Mouse (Mus musculus) stomach, embryonic 16.5 days (tissue): ENCODE results near the gene Cldn3. TPM values are rescaled to one million over a fixed set of nuclear protein-coding genes. Genes with fewer than 3 reads are reported as not detected.
A peak's percentile ranks its signal among the peaks of the same experiment; 100 is the strongest.

Experiments
- ATAC-seq: fragments of 200-750 bp; cut with Nextera tagmentation; 2 replicates; pipeline ENCODE4 v1.8.0; 2017; ENCODE audit warnings: moderate number of reproducible peaks, moderate TSS enrichment; ENCODE audit not compliant: insufficient read depth, low FRiP score
- H3K27ac ChIP-seq: fragments of 300-500 bp; sonication (generic); 2 replicates; pipeline ENCODE4 v1.5.1; 2014; ENCODE audit warnings: low read length
- H3K27me3 ChIP-seq: fragments of 300-500 bp; sonication (generic); 2 replicates; pipeline ENCODE4 v1.6.1; 2014; ENCODE audit warnings: low read length, control low read depth, mixed read lengths; ENCODE audit not compliant: control insufficient read depth, insufficient read depth
- H3K36me3 ChIP-seq: fragments of 300-500 bp; sonication (generic); 2 replicates; pipeline ENCODE4 v1.6.1; 2014; ENCODE audit warnings: low read length; ENCODE audit not compliant: control insufficient read depth, insufficient read depth
- H3K4me1 ChIP-seq: fragments of 300-500 bp; sonication (generic); 2 replicates; pipeline ENCODE4 v1.6.1; 2014; ENCODE audit warnings: low read length, control low read depth, mixed read lengths; ENCODE audit not compliant: control insufficient read depth, insufficient read depth
- H3K4me2 ChIP-seq: fragments of 300-500 bp; sonication (generic); 2 replicates; pipeline ENCODE4 v1.6.1; 2014; ENCODE audit warnings: low read depth, low read length, mixed read lengths
- H3K4me3 ChIP-seq: fragments of 300-500 bp; sonication (generic); replicated peaks from 2 replicates; pipeline ENCODE4 v1.5.1; 2014; ENCODE audit warnings: mild to moderate bottlenecking, low read length
- H3K9ac ChIP-seq: fragments of 300-500 bp; sonication (generic); 2 replicates; pipeline ENCODE4 v1.6.1; 2014; ENCODE audit warnings: low read length
- H3K9me3 ChIP-seq: fragments of 300-500 bp; sonication (generic); replicated peaks from 2 replicates; pipeline ENCODE4 v1.6.1; 2016; ENCODE audit warnings: low read length, control low read depth; ENCODE audit not compliant: control insufficient read depth
- WGBS: fragments of 180-500 bp; shearing (Covaris S2); extraction: QIAGEN DNeasy Blood & Tissue Kit; methylation state at CpG from one replicate; pipeline ENCODE4 v1.1.7; 2014; 5-methylcytosine and 5-hydroxymethylcytosine counted together
- polyA plus RNA-seq: library from polyadenylated mRNA; unstranded; fragments of >200 nt; fragmentation: Nextera tagmentation; extraction: Ambion mirVana; gene quantifications from 2 replicates; pipeline ENCODE4 v1.2.1, GENCODE M21; 2015

Gene Cldn3
- polyA plus RNA-seq, 1 experiment from 2014 or later = 89.2 TPM

DNA sequence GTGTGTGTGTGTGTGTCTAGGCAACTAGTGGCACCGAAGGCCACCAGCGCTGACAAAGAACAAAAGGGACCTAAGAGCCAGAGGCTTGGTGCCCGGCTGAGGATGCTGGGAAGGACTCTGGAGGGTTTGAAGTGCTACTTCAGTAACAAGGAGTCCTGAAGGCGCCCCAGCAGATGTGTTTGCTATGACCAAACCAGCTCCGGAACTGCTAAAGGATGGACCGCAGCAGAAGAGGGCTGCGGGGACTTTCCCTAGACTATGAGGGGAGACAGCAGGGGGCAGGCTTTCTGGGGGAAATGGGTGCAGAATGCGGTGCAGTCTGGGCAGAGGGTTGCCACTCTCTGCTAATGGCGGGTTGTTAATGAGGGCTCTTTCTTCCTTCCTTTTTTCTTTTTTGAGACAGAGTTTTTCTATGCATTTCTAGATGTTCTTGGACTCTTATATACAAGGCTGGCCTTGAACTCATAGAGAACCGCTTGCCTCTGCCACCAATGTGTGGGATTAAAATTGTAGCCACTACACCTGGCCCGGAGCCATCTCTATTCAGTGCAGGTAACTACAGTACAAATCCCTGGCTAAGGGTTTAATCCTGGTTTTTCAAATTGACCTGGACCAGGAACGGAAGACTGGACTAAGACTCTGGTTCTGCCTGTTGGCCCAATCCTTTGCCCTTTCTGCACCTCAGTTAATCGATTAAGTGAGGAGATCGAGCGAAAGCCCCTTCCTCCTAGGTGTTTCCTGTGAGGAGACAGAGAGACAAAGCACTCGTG, 22.0 kb downstream of the Cldn3 start:
- no peaks in the 10 kb centered on the region for H3K9me3 ChIP-seq
- H3K9ac ChIP-seq = peak overlapping the region; percentile 73
- H3K36me3 ChIP-seq = 0 out of 2 replicates have a peak, but pooled peaks cover 3% of the 10 kb centered on the region
- peaks cover 32% of the 10 kb centered on the region for H3K4me1 ChIP-seq
- H3K27me3 ChIP-seq = no peaks in the 10 kb centered on the region
- peak overlapping the region; percentile 80 for H3K4me3 ChIP-seq
- H3K4me2 ChIP-seq = peak overlapping the region; percentile 61
- ATAC-seq = no peak
- 25% methylated on average over 16 of the region's 16 CpGs for WGBS
- peak overlapping the region; percentile 93 for H3K27ac ChIP-seq

- Histone ChIP-seq H3K9me3 (no peaks in the 10 kb centered on the region), H3K27ac (peak within 1 kb of the TSS; percentile 99), H3K4me3 (peak within 1 kb of the TSS; percentile 80), H3K4me1 (peaks cover 33% of the 10 kb centered on the region), H3K9ac (peak within 1 kb of the TSS; percentile 83), H3K27me3 (no peaks in the 10 kb centered on the region), H3K4me2 (peak within 1 kb of the TSS; percentile 67), H3K36me3 (0 out of 2 replicates have a peak, but pooled peaks cover 3% of the 10 kb centered on the region)
- under 1% methylated on average over 52 of the region's 52 CpGs for WGBS
- peak; percentile 90 for ATAC-seq
Observed at GRCm38 (mm10) chr5:135008671-135009589, 22.9 kb downstream of the Cldn3 start, which contains the start of gene Abhd11. Gene Abhd11, plus strand, starts transcription at chr5:135009152.

DNA sequence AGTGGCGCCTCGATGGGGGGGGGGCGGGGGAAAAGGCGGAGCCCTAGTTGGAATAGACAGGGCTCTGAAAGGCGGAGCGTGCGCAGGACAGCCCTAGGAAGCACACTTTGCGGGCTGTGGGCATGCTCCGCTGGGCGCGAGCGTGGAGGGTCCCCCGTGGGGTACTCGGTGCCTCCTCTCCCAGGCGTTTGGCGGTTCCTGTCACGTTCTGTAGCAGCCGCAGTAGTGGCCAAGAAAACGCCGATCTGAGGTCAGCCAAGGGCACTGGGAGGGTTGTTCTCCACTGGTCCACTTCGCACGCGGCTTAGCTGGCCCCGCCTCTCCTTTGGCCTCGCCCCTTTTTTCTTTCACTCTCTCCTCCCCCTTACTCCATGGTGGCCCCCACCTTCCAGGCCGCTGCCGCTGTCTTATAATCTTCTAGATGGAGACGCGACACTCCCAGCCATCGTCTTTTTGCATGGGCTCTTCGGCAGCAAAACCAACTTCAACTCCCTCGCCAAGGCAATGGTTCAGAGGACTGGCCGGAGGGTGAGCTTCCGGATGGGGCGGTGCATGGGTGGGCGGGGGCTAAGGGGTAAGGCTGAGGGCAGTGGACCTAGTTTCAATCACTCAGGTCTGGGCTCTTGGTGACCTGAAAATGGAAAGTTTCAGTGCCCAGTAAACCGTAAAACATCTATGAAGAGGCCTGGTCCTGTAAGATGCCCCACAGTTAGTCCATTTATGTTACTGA, 23.7 kb downstream of the Cldn3 start:
- Histone ChIP-seq H3K4me2 (peak overlapping the region; percentile 67), H3K36me3 (0 out of 2 replicates have a peak, but pooled peaks cover 3% of the 10 kb centered on the region), H3K4me1 (peaks cover 33% of the 10 kb centered on the region), H3K4me3 (peak overlapping the region; percentile 80), H3K9me3 (no peaks in the 10 kb centered on the region), H3K27me3 (no peaks in the 10 kb centered on the region), H3K9ac (peak overlapping the region; percentile 83), H3K27ac (peak overlapping the region; percentile 99)
- WGBS = under 1% methylated on average over 37 of the region's 37 CpGs
- ATAC-seq = peak; percentile 75

GRCm38 (mm10) chr5:135010320-135010709, 24.3 kb downstream of the Cldn3 start:
- Histone ChIP-seq H3K4me1 (peaks cover 33% of the 10 kb centered on the region), H3K27me3 (no peaks in the 10 kb centered on the region), H3K27ac (peak overlapping the region; percentile 99), H3K9ac (peak overlapping the region; percentile 83), H3K4me3 (peak overlapping the region; percentile 80), H3K36me3 (0 out of 2 replicates have a peak, but pooled peaks cover 3% of the 10 kb centered on the region), H3K9me3 (no peaks in the 10 kb centered on the region), H3K4me2 (peak overlapping the region; percentile 67)
- ATAC-seq = no peak
- WGBS = 40% methylated on average over 7 of the region's 7 CpGs

GRCm38 (mm10) chr5:135010841-135011743, 25.1 kb downstream of the Cldn3 start:
- Histone ChIP-seq H3K4me1 (peaks cover 35% of the 10 kb centered on the region), H3K27me3 (no peaks in the 10 kb centered on the region), H3K9me3 (no peaks in the 10 kb centered on the region), H3K4me2 (peak overlapping the region; percentile 67; the same call in 1 of the 2 replicates), H3K4me3 (no peak overlapping the region), H3K9ac (peak overlapping the region; percentile 83; the same call in 1 of the 2 replicates), H3K27ac (no peak overlapping the region), H3K36me3 (0 out of 2 replicates have a peak, but pooled peaks cover 3% of the 10 kb centered on the region)
- 85% methylated on average over 25 of the region's 25 CpGs for WGBS
- no peak for ATAC-seq

- H3K4me3 ChIP-seq = peak overlapping the region; percentile 29
- peak overlapping the region; percentile 60 for H3K9ac ChIP-seq
- WGBS = 37% methylated on average over 26 of the region's 26 CpGs
Observed at GRCm38 (mm10) chr5:135011809-135012613, 26.0 kb downstream of the Cldn3 start.

GRCm38 (mm10) chr5:135012671-135013441, 26.8 kb downstream of the Cldn3 start:
- 9% methylated on average over 14 of the region's 16 CpGs for WGBS
- peaks cover 34% of the 10 kb centered on the region for H3K4me1 ChIP-seq
- no peaks in the 10 kb centered on the region for H3K9me3 ChIP-seq
- no peak for ATAC-seq
- peak overlapping the region; percentile 57 for H3K27ac ChIP-seq
- 0 out of 2 replicates have a peak, but pooled peaks cover 3% of the 10 kb centered on the region for H3K36me3 ChIP-seq
- peak overlapping the region; percentile 45 for H3K4me2 ChIP-seq
- H3K27me3 ChIP-seq = no peaks in the 10 kb centered on the region
- peak overlapping the region; percentile 29 for H3K4me3 ChIP-seq
- peak overlapping the region; percentile 60 for H3K9ac ChIP-seq

More at GRCm38 (mm10) chr5:135011809-135012613, 26.0 kb downstream of the Cldn3 start:
- Histone ChIP-seq H3K36me3 (0 out of 2 replicates have a peak, but pooled peaks cover 3% of the 10 kb centered on the region), H3K27ac (peak overlapping the region; percentile 57), H3K27me3 (no peaks in the 10 kb centered on the region), H3K4me1 (peaks cover 35% of the 10 kb centered on the region), H3K9me3 (no peaks in the 10 kb centered on the region), H3K4me2 (peak overlapping the region; percentile 45)
- ATAC-seq = no peak
